Mouse (Mus musculus) stomach, postnatal 0 days (tissue): ENCODE measurements around the gene Rabl3.

Source experiments
- CTCF ChIP-seq: IDR thresholded peaks from 2 replicates; pipeline ENCODE4 v1.5.1; 2016; ENCODE audit warnings: antibody characterized with exemption, low read depth, mild to moderate bottlenecking, moderate library complexity
- EP300 ChIP-seq: optimal IDR thresholded peaks from 2 replicates; pipeline ENCODE3; 2016; ENCODE audit warnings: antibody characterized with exemption

GRCm38 (mm10) chr16:37520190-37521040, 19.3 kb upstream of the Rabl3 start:
- TF ChIP-seq CTCF (no peak), EP300 (no peak)
